Mouse (Mus musculus) heart, adult 2 months (tissue): ENCODE data around the gene Rdh19.

Source experiments
- CTCF ChIP-seq: fragments of 200-600 bp; IDR thresholded peaks from 2 replicates; pipeline ENCODE4 v1.8.1; 2022; ENCODE audit warnings: antibody characterized with exemption, mild to moderate bottlenecking, moderate library complexity
- POLR2A ChIP-seq: fragments of 200-500 bp; IDR thresholded peaks from 2 replicates; pipeline ENCODE4 v1.6.1; 2011; ENCODE audit warnings: mild to moderate bottlenecking, low read depth, low read length, control low read depth; ENCODE audit not compliant: insufficient read depth

DNA sequence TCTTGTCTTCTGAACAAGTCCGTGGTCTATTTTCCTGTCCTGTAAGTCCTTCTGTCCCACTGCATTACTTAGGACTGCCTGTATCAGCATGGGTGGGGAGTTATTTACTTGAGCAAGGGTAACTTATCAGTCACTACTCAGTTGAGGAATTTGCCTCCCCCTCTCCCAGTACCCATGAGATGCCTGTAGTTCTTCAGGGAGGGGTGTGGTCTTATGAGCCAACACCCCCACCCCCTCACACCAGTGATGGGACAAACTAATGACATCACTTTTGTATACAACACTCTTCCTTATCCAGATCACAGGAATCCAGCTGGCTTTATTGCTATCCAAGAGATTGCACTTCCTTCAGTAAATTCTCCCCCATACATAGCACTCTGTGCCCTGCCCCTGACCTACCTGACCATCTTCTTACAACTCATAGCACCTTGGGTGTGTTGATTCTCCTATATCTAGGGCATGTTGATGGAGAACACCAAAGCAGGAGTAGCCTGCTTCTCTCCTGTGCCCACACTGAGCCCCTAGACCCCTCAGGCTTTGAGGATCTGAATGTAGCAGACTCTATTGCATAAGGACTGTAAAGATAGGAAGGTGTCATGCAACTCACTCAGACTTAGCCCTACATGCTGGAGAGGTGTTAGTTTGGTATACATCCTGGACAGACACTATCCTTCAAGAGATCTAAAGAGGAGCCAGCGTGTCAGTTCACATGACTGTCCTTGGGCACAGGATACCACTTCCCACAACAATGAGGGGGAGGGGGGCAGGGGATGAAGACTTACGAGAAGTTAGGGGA, 28.7 kb downstream of the Rdh19 start:
- TF ChIP-seq POLR2A: no peak
- TF ChIP-seq CTCF: no peak
